18 mouse cellular contexts compared by ENCODE assay signal in the genomic region with DNA sequence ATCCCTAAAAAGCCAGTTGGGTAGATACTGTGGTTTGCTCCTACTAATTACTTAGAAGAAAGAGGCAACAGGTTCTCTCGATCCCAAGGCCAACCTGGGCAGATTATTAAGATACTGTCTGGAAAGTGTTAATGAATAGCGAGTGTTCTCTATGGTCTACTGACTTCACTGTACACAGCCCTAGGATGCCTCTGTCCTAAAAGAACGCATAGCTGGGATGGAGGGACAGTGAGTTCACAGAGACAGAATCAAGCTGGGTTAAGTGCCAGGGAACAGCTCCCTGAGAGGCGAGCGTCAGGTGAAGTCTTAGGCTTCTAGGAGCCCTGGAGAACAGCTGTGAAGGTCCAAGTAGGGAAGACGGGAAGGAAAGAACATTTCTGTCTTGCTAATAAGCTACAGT.
DNase-seq lines count a peak whose midpoint lies in the region; ATAC-seq lines count a peak whose summit lies in the region.
"Had no signal": no experiment of that assay in that cellular context is flagged by ENCODE, and none has a peak within 500 bp of the region (broad histone marks: within the 10 kb centered on the region; RNA-seq: fewer than 3 reads in every experiment).

No protein-coding gene starts in this region.

- no peak for ATAC-seq in kidney, embryonic 14.5 days (ENCODE audit: low FRiP score, low TSS enrichment)
- ATAC-seq in kidney, embryonic 15.5 days (replicated peaks; ENCODE audit: low FRiP score): peak; percentile 62; the same call in 1 of the 2 replicates
- ATAC-seq: forebrain, embryonic 13.5 days; forebrain, postnatal 0 days had no signal

- 66% methylated on average over 6 of the region's 6 CpGs for WGBS in kidney, embryonic 14.5 days
- WGBS in kidney, embryonic 15.5 days: 66% methylated on average over 6 of the region's 6 CpGs

- H3K4me2 ChIP-seq in kidney, embryonic 14.5 days (replicated peaks; ENCODE audit: low read depth, low read length): no peak overlapping the region
- no peak overlapping the region for H3K4me2 ChIP-seq in kidney, embryonic 15.5 days
- H3K4me2 ChIP-seq: forebrain, embryonic 13.5 days; hindbrain, embryonic 12.5 days had no signal

- H3K27ac ChIP-seq in kidney, embryonic 14.5 days (ENCODE audit: low read depth, low read length): no peak overlapping the region
- 0 out of 2 replicates have a peak overlapping the region, but pooled peaks have one; percentile 41 for H3K27ac ChIP-seq in kidney, embryonic 15.5 days
- H3K27ac ChIP-seq: embryonic facial prominence, embryonic 10.5 days; forebrain, embryonic 13.5 days; hindbrain, embryonic 12.5 days had no signal

- H3K4me1 ChIP-seq in kidney, embryonic 14.5 days (ENCODE audit: control insufficient read depth, insufficient read depth, low read length): no peaks in the 10 kb centered on the region
- no peaks in the 10 kb centered on the region for H3K4me1 ChIP-seq in kidney, embryonic 15.5 days
- H3K4me1 ChIP-seq: forebrain, embryonic 13.5 days; hindbrain, embryonic 12.5 days had no signal

- no peaks in the 10 kb centered on the region for H3K36me3 ChIP-seq in kidney, embryonic 14.5 days (ENCODE audit: control insufficient read depth, insufficient read depth, low read length)
- H3K36me3 ChIP-seq in kidney, embryonic 15.5 days: no peaks in the 10 kb centered on the region
- H3K36me3 ChIP-seq: embryonic facial prominence, embryonic 10.5 days; hindbrain, embryonic 12.5 days had no signal

- peak; percentile 56 for DNase-seq in kidney, adult 11 months
- DNase-seq in kidney, postnatal 14 days: peak; percentile 69
- no peak for DNase-seq in adrenal gland, adult 18-20 months (ENCODE audit: low spot score in 2 of 2)
- DNase-seq in layer of hippocampus, adult 18-20 months (ENCODE audit: low spot score in 2 of 2): no peak
- no peak for DNase-seq in spleen, postnatal 10 days (ENCODE audit: low spot score in 2 of 2)
- DNase-seq: adrenal gland, adult 8-10 months; adrenal gland, postnatal 36 days; cerebellum, adult 2 months; cerebellum, postnatal 10 days; forebrain, postnatal 0 days; gastrocnemius, postnatal 25 days; heart, postnatal 10 days; heart, postnatal 4 days had no signal

- no peak overlapping the region for H3K9ac ChIP-seq in kidney, embryonic 14.5 days (ENCODE audit: low read depth, low read length)
- no peak overlapping the region for H3K9ac ChIP-seq in kidney, embryonic 15.5 days
- H3K9ac ChIP-seq: forebrain, embryonic 13.5 days; forebrain, postnatal 0 days; hindbrain, embryonic 12.5 days had no signal

- H3K9me3 ChIP-seq in kidney, embryonic 14.5 days (ENCODE audit: control insufficient read depth, low read length): no peaks in the 10 kb centered on the region
- H3K9me3 ChIP-seq in kidney, embryonic 15.5 days (replicated peaks): no peaks in the 10 kb centered on the region
- H3K9me3 ChIP-seq: embryonic facial prominence, embryonic 10.5 days; forebrain, embryonic 13.5 days; hindbrain, embryonic 12.5 days had no signal

- no peak overlapping the region for H3K4me3 ChIP-seq in kidney, embryonic 14.5 days (ENCODE audit: low read length)
- no peak overlapping the region for H3K4me3 ChIP-seq in kidney, embryonic 15.5 days (replicated peaks)
- H3K4me3 ChIP-seq: embryonic facial prominence, embryonic 10.5 days; forebrain, embryonic 13.5 days; hindbrain, embryonic 12.5 days had no signal

- no peaks in the 10 kb centered on the region for H3K27me3 ChIP-seq in kidney, embryonic 14.5 days (ENCODE audit: control insufficient read depth, insufficient read depth, low read length)
- no peaks in the 10 kb centered on the region for H3K27me3 ChIP-seq in kidney, embryonic 15.5 days
- H3K27me3 ChIP-seq: forebrain, embryonic 13.5 days; hindbrain, embryonic 12.5 days had no signal

Comparison
In these comparisons a context has a peak if more than half of its experiments do, and no peak if none do; other contexts are left out.
1. DNase-seq: peak in kidney, adult 11 months (single experiment) and kidney, postnatal 14 days (single experiment); none in adrenal gland, adult 18-20 months (0 of 2), layer of hippocampus, adult 18-20 months (0 of 2) and spleen, postnatal 10 days (0 of 2).